Mouse (Mus musculus) midbrain, embryonic 13.5 days (tissue): ENCODE results near the gene Jmjd7. TPM values are rescaled to one million over a fixed set of nuclear protein-coding genes. Genes with fewer than 3 reads are reported as not detected.

ENCODE experiments used
- ATAC-seq: fragments of 200-750 bp; cut with Nextera tagmentation; 2 replicates; pipeline ENCODE4 v1.8.0; 2017; ENCODE audit warnings: mild to moderate bottlenecking, moderate TSS enrichment, moderate library complexity
- H3K27ac ChIP-seq: fragments of 300-500 bp; sonication (generic); 2 replicates; pipeline ENCODE4 v1.5.1; 2015; ENCODE audit warnings: inconsistent platforms, mild to moderate bottlenecking, moderate library complexity
- H3K27me3 ChIP-seq: fragments of 300-500 bp; sonication (generic); 2 replicates; pipeline ENCODE4 v1.6.1; 2015; ENCODE audit warnings: mild to moderate bottlenecking, inconsistent platforms
- H3K36me3 ChIP-seq: fragments of 300-500 bp; sonication (generic); 2 replicates; pipeline ENCODE4 v1.6.1; 2015; ENCODE audit warnings: mild to moderate bottlenecking, inconsistent platforms
- H3K4me1 ChIP-seq: fragments of 300-500 bp; sonication (generic); replicated peaks from 2 replicates; pipeline ENCODE4 v1.6.1; 2015; ENCODE audit warnings: inconsistent platforms
- H3K4me2 ChIP-seq: fragments of 300-500 bp; sonication (generic); replicated peaks from 2 replicates; pipeline ENCODE4 v1.6.1; 2015; ENCODE audit warnings: moderate library complexity, mild to moderate bottlenecking, inconsistent platforms
- H3K4me3 ChIP-seq: fragments of 300-500 bp; sonication (generic); replicated peaks from 2 replicates; pipeline ENCODE4 v1.5.1; 2015; ENCODE audit warnings: mild to moderate bottlenecking, inconsistent platforms
- H3K9ac ChIP-seq: fragments of 300-500 bp; sonication (generic); replicated peaks from 2 replicates; pipeline ENCODE4 v1.6.1; 2015; ENCODE audit warnings: mild to moderate bottlenecking, inconsistent platforms
- H3K9me3 ChIP-seq: fragments of 300-500 bp; sonication (generic); 2 replicates; pipeline ENCODE4 v1.6.1; 2016; ENCODE audit warnings: mild to moderate bottlenecking, inconsistent platforms
- WGBS: fragments of 180-500 bp; shearing (Covaris S2); methylation state at CpG from one replicate; pipeline ENCODE4 v1.1.7; 2015; 5-methylcytosine and 5-hydroxymethylcytosine counted together
- microRNA-seq: library from miRNA; unstranded; fragments of <30 nt; microRNA quantifications from one replicate; pipeline ENCODE4, GENCODE M21; 2016
- polyA plus RNA-seq: library from polyadenylated mRNA; unstranded; fragments of >200 nt; fragmentation: Nextera tagmentation; extraction: Ambion mirVana; gene quantifications from 2 replicates; pipeline ENCODE4 v1.2.1, GENCODE M21; 2015

Jmjd7 gene
- polyA plus RNA-seq, 1 experiment from 2014 or later, result 26.5 TPM

DNA sequence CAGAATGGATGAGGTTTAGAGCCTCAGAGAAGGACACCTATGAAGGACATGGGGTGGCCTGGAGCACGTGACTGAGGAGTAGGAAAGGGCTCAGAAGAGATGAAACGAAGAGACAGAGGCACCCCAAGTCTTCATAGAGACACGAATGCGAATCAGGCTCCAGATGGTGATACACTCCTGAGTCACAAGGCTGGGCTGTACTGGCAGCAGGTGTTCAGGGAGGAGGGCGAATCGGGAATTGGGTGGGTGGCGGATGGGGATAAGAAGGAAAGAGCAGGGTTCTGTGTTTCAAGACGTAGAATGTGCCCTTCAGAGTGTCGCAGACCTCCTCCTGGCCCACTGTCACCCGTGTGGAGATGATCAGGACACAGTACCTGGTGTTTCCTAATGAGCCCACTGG lies 38.0 kb downstream of the Jmjd7 start:
- WGBS, result 90% methylated on average over 10 of the region's 10 CpGs
- H3K4me3 ChIP-seq, result no peak overlapping the region
- H3K27me3 ChIP-seq, result no peaks in the 10 kb centered on the region
- H3K4me2 ChIP-seq, result no peak overlapping the region
- no peaks in the 10 kb centered on the region for H3K36me3 ChIP-seq
- no peak overlapping the region for H3K27ac ChIP-seq
- no peak for ATAC-seq
- no peak overlapping the region for H3K9ac ChIP-seq
- H3K4me1 ChIP-seq, result no peaks in the 10 kb centered on the region
- no peaks in the 10 kb centered on the region for H3K9me3 ChIP-seq

DNA sequence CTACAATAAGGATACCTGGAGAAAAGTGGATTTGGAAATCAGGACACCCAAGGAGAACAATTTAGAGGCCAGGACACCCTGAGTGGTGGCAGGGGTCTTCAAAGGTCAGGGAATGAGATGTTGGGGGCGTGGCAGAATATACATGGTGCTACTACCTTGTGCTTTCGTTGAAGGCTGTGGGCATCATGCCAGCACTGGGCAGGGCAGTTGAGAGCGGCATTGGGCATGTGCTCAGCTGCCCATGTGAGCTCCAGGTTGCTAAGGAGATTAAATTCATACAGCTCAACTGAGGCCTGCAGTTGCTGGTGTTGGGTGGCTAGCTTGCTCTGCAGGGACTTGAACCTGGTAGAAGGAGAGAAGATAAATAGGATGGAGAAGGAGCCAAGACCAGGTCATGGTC lies 38.9 kb downstream of the Jmjd7 start:
- WGBS, result 84% methylated on average over 3 of the region's 3 CpGs
- Histone ChIP-seq H3K9me3 (no peaks in the 10 kb centered on the region), H3K9ac (no peak overlapping the region), H3K27ac (no peak overlapping the region), H3K27me3 (no peaks in the 10 kb centered on the region), H3K4me3 (no peak overlapping the region), H3K4me1 (no peaks in the 10 kb centered on the region), H3K4me2 (no peak overlapping the region), H3K36me3 (no peaks in the 10 kb centered on the region)
- ATAC-seq, result no peak

DNA sequence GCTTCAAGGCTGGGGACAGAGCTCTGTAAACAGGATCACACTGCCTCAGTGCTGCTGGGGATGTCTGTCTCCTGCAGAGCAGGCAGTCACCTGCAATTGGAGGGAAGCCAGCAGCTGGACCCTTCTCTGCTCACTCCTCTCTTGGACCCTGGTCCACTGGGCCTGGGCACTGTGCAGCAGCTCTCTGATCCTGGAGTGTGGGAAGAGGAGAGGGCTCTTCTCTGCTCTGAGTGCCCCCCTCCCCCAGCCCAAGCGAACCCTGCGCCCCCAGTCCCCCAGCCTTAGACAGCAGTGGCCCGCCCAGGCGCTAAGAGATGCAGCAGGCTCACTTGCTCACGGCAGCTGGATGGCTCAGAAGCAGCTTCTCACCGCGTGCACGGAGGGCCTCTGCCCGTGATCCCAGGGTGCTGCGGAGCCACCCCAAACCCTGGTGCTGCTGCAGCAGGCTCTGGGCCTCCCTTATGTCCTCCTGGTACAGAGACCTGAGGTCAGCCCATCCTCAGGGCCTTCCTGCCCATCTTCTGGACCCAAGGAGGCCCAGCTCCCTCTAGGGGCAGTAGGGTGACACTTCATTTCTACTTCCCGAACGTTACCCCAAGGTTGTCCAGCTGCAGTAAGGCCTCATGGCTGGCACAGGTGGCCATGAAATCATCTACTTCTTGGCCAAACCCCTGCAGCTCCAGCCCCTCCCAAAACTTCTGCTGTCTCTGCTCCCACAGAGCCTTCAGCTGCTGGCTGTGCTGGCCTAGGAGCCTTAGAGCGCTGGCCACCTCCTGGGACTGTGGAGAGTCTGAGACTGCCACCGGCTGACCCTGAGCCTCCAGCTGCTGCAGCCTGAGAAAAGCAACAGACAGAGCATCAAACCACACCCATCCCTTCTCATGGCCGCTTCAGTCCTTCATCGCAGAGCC lies 41.5 kb downstream of the Jmjd7 start:
- H3K36me3 ChIP-seq, result no peaks in the 10 kb centered on the region
- ATAC-seq, result peak; percentile 65

DNA sequence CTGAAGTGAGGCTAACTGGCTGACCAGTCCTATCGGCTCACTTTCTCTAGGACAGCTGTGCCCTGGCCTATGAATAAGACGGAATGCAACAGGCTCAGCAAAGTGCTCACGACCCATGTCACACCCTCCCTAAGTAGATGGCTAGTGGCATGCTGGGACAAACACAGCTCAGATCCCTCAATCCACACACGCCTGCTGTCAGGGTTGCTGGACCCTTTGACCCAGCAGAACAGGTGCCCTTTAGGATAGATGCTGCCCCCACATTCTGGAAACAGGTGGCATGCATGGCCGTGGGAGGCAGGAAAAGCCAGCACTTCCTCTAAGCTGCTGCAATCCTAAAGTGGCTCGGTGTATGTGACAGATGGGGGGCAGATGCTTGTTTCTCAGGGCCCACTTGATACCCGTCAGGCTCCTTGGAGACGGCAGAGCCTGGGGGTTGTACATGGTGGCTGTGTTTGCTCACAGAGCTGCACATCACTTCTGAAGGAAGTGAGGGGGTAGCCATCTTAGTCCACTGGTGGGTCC lies 42.2 kb downstream of the Jmjd7 start:
- H3K36me3 ChIP-seq, result no peaks in the 10 kb centered on the region
- no peak overlapping the region for H3K27ac ChIP-seq
- no peak overlapping the region for H3K4me2 ChIP-seq
- no peaks in the 10 kb centered on the region for H3K9me3 ChIP-seq
- no peak overlapping the region for H3K4me3 ChIP-seq
- peaks cover 4% of the 10 kb centered on the region; the same call in 1 of the 2 replicates for H3K27me3 ChIP-seq
- whole genome bisulfite sequencing, result 66% methylated on average over 8 of the region's 8 CpGs
- H3K9ac ChIP-seq, result no peak overlapping the region
- H3K4me1 ChIP-seq, result no peaks in the 10 kb centered on the region
- no peak for ATAC-seq

More for the DNA sequence above, 41.5 kb downstream of the Jmjd7 start:
- Histone ChIP-seq H3K27ac (no peak overlapping the region), H3K9ac (no peak overlapping the region), H3K9me3 (no peaks in the 10 kb centered on the region), H3K4me1 (no peaks in the 10 kb centered on the region), H3K4me2 (peak overlapping the region; percentile 25), H3K4me3 (no peak overlapping the region), H3K27me3 (no peaks in the 10 kb centered on the region)
- 38% methylated on average over 16 of the region's 16 CpGs for WGBS

GRCm38 (mm10) chr2:120074096-120074495 lies 46.8 kb downstream of the Jmjd7 start:
- Histone ChIP-seq H3K27me3 (peaks cover 35% of the 10 kb centered on the region), H3K9ac (no peak overlapping the region), H3K36me3 (no peaks in the 10 kb centered on the region), H3K4me1 (peaks cover 11% of the 10 kb centered on the region), H3K4me2 (no peak overlapping the region), H3K4me3 (no peak overlapping the region), H3K9me3 (no peaks in the 10 kb centered on the region), H3K27ac (no peak overlapping the region)
- WGBS, result 92% methylated on average over 4 of the region's 4 CpGs
- no peak for ATAC-seq

GRCm38 (mm10) chr2:120076076-120076705 lies 48.9 kb downstream of the Jmjd7 start:
- Histone ChIP-seq H3K4me2 (peak overlapping the region; percentile 67), H3K36me3 (no peaks in the 10 kb centered on the region), H3K4me1 (peaks cover 11% of the 10 kb centered on the region), H3K9ac (peak overlapping the region; percentile 46; the same call in 1 of the 2 replicates), H3K4me3 (peak overlapping the region; percentile 41), H3K9me3 (no peaks in the 10 kb centered on the region), H3K27me3 (peaks cover 35% of the 10 kb centered on the region), H3K27ac (no peak overlapping the region)
- 2% methylated on average over 36 of the region's 36 CpGs for WGBS
- peak; percentile 80 for ATAC-seq

Small RNA genes lying within 50 kb of the gene (microRNA-seq; reads per million reads assigned to microRNA genes)
- gene Mir7665, result not detected

Other genes with a start within 250 kb of the Jmjd7 start
- gene Rpap1, start 239.9 kb upstream of the Jmjd7 start, polyA plus RNA-seq, result 25.1 and 26.8 TPM in 2 replicates
- 15.7 and 16.1 TPM in 2 replicates for gene Tyro3, start 229.8 kb upstream of the Jmjd7 start, polyA plus RNA-seq
- 29.6 and 30.1 TPM in 2 replicates for gene Mga, start 130.3 kb upstream of the Jmjd7 start, polyA plus RNA-seq
- 5.3 and 6.0 TPM in 2 replicates for gene Mapkbp1, start 54.8 kb upstream of the Jmjd7 start, polyA plus RNA-seq
- 5.7 and 5.8 TPM in 2 replicates for gene Gm28042, start within 50 bp of the Jmjd7 start, polyA plus RNA-seq
- gene Pla2g4b, start 5.9 kb downstream of the Jmjd7 start, polyA plus RNA-seq, result 4.6 and 5.4 TPM in 2 replicates
- 14.1 and 16.4 TPM in 2 replicates for gene Ehd4, start 127.1 kb downstream of the Jmjd7 start, polyA plus RNA-seq
- 1.3 and 1.5 TPM in 2 replicates for gene Pla2g4e, start 217.9 kb downstream of the Jmjd7 start, polyA plus RNA-seq